Mouse (Mus musculus): ENCODE data around the gene Ppp1r27. TPM values are rescaled to one million over a fixed set of nuclear protein-coding genes. Genes with fewer than 3 reads are reported as not detected.
A peak's percentile ranks its signal among the peaks of the same experiment; 100 is the strongest.
"Not testable (repeated sequence)": the region's sequence is repeated elsewhere in the genome, so short reads cannot be mapped to it uniquely, and the experiment has no call there.

The Ppp1r27 gene
- polyA plus RNA-seq, 1 experiment from 2014 or later, result not detected

GRCm38 (mm10) chr11:120573585-120574277, 22.8 kb upstream of the Ppp1r27 start:
- ATAC-seq, result no peak
- peaks cover 51% of the 10 kb centered on the region for H3K36me3 ChIP-seq
- peak overlapping the region; percentile 90 for H3K27ac ChIP-seq
- WGBS (ENCODE audit: insufficient replicate concordance), result under 1% methylated on average over 23 of the region's 23 CpGs
- peaks cover 55% of the 10 kb centered on the region for H3K4me1 ChIP-seq
- peak overlapping the region; percentile 95 for H3K9ac ChIP-seq
- H3K27me3 ChIP-seq (replicated peaks), result no peaks in the 10 kb centered on the region
- peak overlapping the region; percentile 93 for H3K4me3 ChIP-seq
- H3K4me2 ChIP-seq, result peak overlapping the region; percentile 96
- H3K9me3 ChIP-seq (replicated peaks), result no peaks in the 10 kb centered on the region

- Histone ChIP-seq H3K4me2 (peak within 1 kb of the TSS; percentile 96), H3K27ac (peak within 1 kb of the TSS; percentile 90), H3K4me3 (peak within 1 kb of the TSS; percentile 93), H3K27me3 (replicated peaks) (no peaks in the 10 kb centered on the region), H3K9ac (peak within 1 kb of the TSS; percentile 95), H3K36me3 (peaks cover 51% of the 10 kb centered on the region), H3K9me3 (replicated peaks) (no peaks in the 10 kb centered on the region), H3K4me1 (peaks cover 49% of the 10 kb centered on the region)
- ATAC-seq, result peak; percentile 94
- WGBS (ENCODE audit: insufficient replicate concordance), result under 1% methylated on average over 94 of the region's 94 CpGs
These were observed 22.0 kb upstream of the Ppp1r27 start, which contains the start of gene P4hb for GRCm38 (mm10) chr11:120572752-120573584. Gene P4hb, minus strand, starts transcription at chr11:120573253.

- peaks cover 49% of the 10 kb centered on the region for H3K4me1 ChIP-seq
These were observed 21.5 kb upstream of the Ppp1r27 start for GRCm38 (mm10) chr11:120572417-120572751.

GRCm38 (mm10) chr11:120571754-120572416, 21.0 kb upstream of the Ppp1r27 start:
- peaks cover 51% of the 10 kb centered on the region for H3K36me3 ChIP-seq
- ATAC-seq, result no peak
- H3K27me3 ChIP-seq (replicated peaks), result no peaks in the 10 kb centered on the region
- H3K9ac ChIP-seq, result peak overlapping the region; percentile 95
- H3K4me1 ChIP-seq, result peaks cover 44% of the 10 kb centered on the region
- H3K27ac ChIP-seq, result peak overlapping the region; percentile 90
- no peaks in the 10 kb centered on the region for H3K9me3 ChIP-seq (replicated peaks)
- peak overlapping the region; percentile 96 for H3K4me2 ChIP-seq
- 5% methylated on average over 11 of the region's 11 CpGs for WGBS (ENCODE audit: insufficient replicate concordance)
- peak overlapping the region; percentile 93 for H3K4me3 ChIP-seq

More at GRCm38 (mm10) chr11:120572417-120572751, 21.5 kb upstream of the Ppp1r27 start:
- Histone ChIP-seq H3K27ac (peak overlapping the region; percentile 90), H3K36me3 (peaks cover 51% of the 10 kb centered on the region), H3K4me2 (peak overlapping the region; percentile 96), H3K27me3 (replicated peaks) (no peaks in the 10 kb centered on the region), H3K4me3 (peak overlapping the region; percentile 93), H3K9ac (peak overlapping the region; percentile 95), H3K9me3 (replicated peaks) (no peaks in the 10 kb centered on the region)
- WGBS (ENCODE audit: insufficient replicate concordance), result 0% methylated on average over 19 of the region's 24 CpGs
- ATAC-seq, result peak; percentile 13

GRCm38 (mm10) chr11:120571122-120571521, 20.2 kb upstream of the Ppp1r27 start:
- Histone ChIP-seq H3K9me3 (replicated peaks) (no peaks in the 10 kb centered on the region), H3K4me1 (peaks cover 39% of the 10 kb centered on the region), H3K4me2 (peak overlapping the region; percentile 96), H3K27me3 (replicated peaks) (no peaks in the 10 kb centered on the region), H3K36me3 (peaks cover 54% of the 10 kb centered on the region), H3K9ac (peak overlapping the region; percentile 95), H3K27ac (peak overlapping the region; percentile 90; the same call in 1 of the 2 replicates), H3K4me3 (peak overlapping the region; percentile 93)
- WGBS (ENCODE audit: insufficient replicate concordance), result 30% methylated on average over 3 of the region's 3 CpGs
- no peak for ATAC-seq

- Histone ChIP-seq H3K4me2 (no peak overlapping the region), H3K4me1 (peaks cover 26% of the 10 kb centered on the region), H3K27ac (no peak overlapping the region), H3K27me3 (replicated peaks) (no peaks in the 10 kb centered on the region), H3K9ac (no peak overlapping the region), H3K9me3 (replicated peaks) (no peaks in the 10 kb centered on the region), H3K4me3 (no peak overlapping the region), H3K36me3 (peaks cover 82% of the 10 kb centered on the region)
- WGBS (ENCODE audit: insufficient replicate concordance), result 90% methylated on average over 6 of the region's 6 CpGs
- no peak for ATAC-seq
These were observed 17.4 kb upstream of the Ppp1r27 start for GRCm38 (mm10) chr11:120568324-120568723.

GRCm38 (mm10) chr11:120565114-120565513, 14.2 kb upstream of the Ppp1r27 start:
- ATAC-seq, result no peak

GRCm38 (mm10) chr11:120562949-120563348, 12.0 kb upstream of the Ppp1r27 start:
- WGBS (ENCODE audit: insufficient replicate concordance), result 86% methylated on average over 13 of the region's 13 CpGs
- Histone ChIP-seq H3K27ac (no peak overlapping the region), H3K4me1 (no peaks in the 10 kb centered on the region), H3K9ac (no peak overlapping the region), H3K27me3 (replicated peaks) (no peaks in the 10 kb centered on the region), H3K4me2 (no peak overlapping the region), H3K9me3 (replicated peaks) (no peaks in the 10 kb centered on the region), H3K36me3 (peaks cover 92% of the 10 kb centered on the region), H3K4me3 (no peak overlapping the region)
- ATAC-seq, result no peak

More at GRCm38 (mm10) chr11:120565114-120565513, 14.2 kb upstream of the Ppp1r27 start:
- H3K4me3 ChIP-seq, result no peak overlapping the region
- no peak overlapping the region for H3K4me2 ChIP-seq
- WGBS (ENCODE audit: insufficient replicate concordance), result 86% methylated on average over 9 of the region's 9 CpGs
- no peak overlapping the region for H3K27ac ChIP-seq
- H3K27me3 ChIP-seq (replicated peaks), result no peaks in the 10 kb centered on the region
- H3K9ac ChIP-seq, result no peak overlapping the region
- no peaks in the 10 kb centered on the region for H3K9me3 ChIP-seq (replicated peaks)
- H3K36me3 ChIP-seq, result peaks cover 99% of the 10 kb centered on the region
- peaks cover 3% of the 10 kb centered on the region; the same call in 1 of the 2 replicates for H3K4me1 ChIP-seq

GRCm38 (mm10) chr11:120560952-120561728, 10.2 kb upstream of the Ppp1r27 start:
- no peaks in the 10 kb centered on the region for H3K27me3 ChIP-seq (replicated peaks)
- no peaks in the 10 kb centered on the region for H3K9me3 ChIP-seq (replicated peaks)
- H3K9ac ChIP-seq, result no peak overlapping the region
- ATAC-seq, result no peak
- no peak overlapping the region for H3K27ac ChIP-seq
- H3K4me3 ChIP-seq, result no peak overlapping the region
- peaks cover 74% of the 10 kb centered on the region for H3K36me3 ChIP-seq
- H3K4me2 ChIP-seq, result no peak overlapping the region
- no peaks in the 10 kb centered on the region for H3K4me1 ChIP-seq
- 75% methylated on average over 13 of the region's 13 CpGs for WGBS (ENCODE audit: insufficient replicate concordance)

- H3K27ac ChIP-seq; H3K4me1 ChIP-seq; H3K4me2 ChIP-seq; H3K9ac ChIP-seq; H3K27me3 ChIP-seq (replicated peaks); H3K9me3 ChIP-seq (replicated peaks); H3K4me3 ChIP-seq; ATAC-seq: not testable (repeated sequence)
- peaks cover 51% of the 10 kb centered on the region for H3K36me3 ChIP-seq
- WGBS (ENCODE audit: insufficient replicate concordance), result 72% methylated on average over 6 of the region's 6 CpGs
These were observed 7.9 kb upstream of the Ppp1r27 start for GRCm38 (mm10) chr11:120558843-120559242.

- Histone ChIP-seq H3K27me3 (replicated peaks) (no peaks in the 10 kb centered on the region), H3K4me3 (no peak overlapping the region), H3K9ac (no peak overlapping the region), H3K27ac (no peak overlapping the region), H3K9me3 (replicated peaks) (no peaks in the 10 kb centered on the region), H3K4me1 (peaks cover 8% of the 10 kb centered on the region), H3K4me2 (no peak overlapping the region), H3K36me3 (peaks cover 16% of the 10 kb centered on the region)
- ATAC-seq, result no peak
- 66% methylated on average over 2 of the region's 2 CpGs for WGBS (ENCODE audit: insufficient replicate concordance)
These were observed 4.3 kb upstream of the Ppp1r27 start for GRCm38 (mm10) chr11:120555260-120555659.

All from liver, embryonic 12.5 days (tissue).